Mouse (Mus musculus): ENCODE measurements around the gene 1300017J02Rik. TPM values are rescaled to one million over a fixed set of nuclear protein-coding genes. Genes with fewer than 3 reads are reported as not detected.

The 1300017J02Rik gene
- polyA plus RNA-seq, 1 experiment from 2014 or later = 2.2 TPM

- Histone ChIP-seq H3K9me3 (replicated peaks) (no peaks in the 10 kb centered on the region), H3K27me3 (0 out of 2 replicates have a peak, but pooled peaks cover 4% of the 10 kb centered on the region), H3K36me3 (no peaks in the 10 kb centered on the region), H3K4me2 (no peak overlapping the region), H3K9ac (no peak overlapping the region), H3K4me1 (peaks cover 8% of the 10 kb centered on the region; the same call in 1 of the 2 replicates), H3K4me3 (replicated peaks) (no peak overlapping the region), H3K27ac (no peak overlapping the region)
- ATAC-seq (replicated peaks; ENCODE audit: low FRiP score) = no peak
- WGBS = 93% methylated on average over 5 of the region's 5 CpGs
Observed at GRCm38 (mm10) chr9:103205786-103206185, 99.1 kb downstream of the 1300017J02Rik start.

GRCm38 (mm10) chr9:103201561-103202260, 103.2 kb downstream of the 1300017J02Rik start, which contains the start of gene Srprb:
Gene Srprb (minus strand): TSS chr9:103202137.
- WGBS = under 1% methylated on average over 45 of the region's 45 CpGs
- Histone ChIP-seq H3K9me3 (replicated peaks) (no peaks in the 10 kb centered on the region), H3K4me1 (peaks cover 5% of the 10 kb centered on the region; the same call in 1 of the 2 replicates), H3K4me3 (replicated peaks) (peak within 1 kb of the TSS; percentile 90), H3K9ac (peak within 1 kb of the TSS; percentile 79), H3K27me3 (no peaks in the 10 kb centered on the region), H3K36me3 (peaks cover 34% of the 10 kb centered on the region), H3K4me2 (peak within 1 kb of the TSS; percentile 68), H3K27ac (peak within 1 kb of the TSS; percentile 87)
- peak; percentile 99 for ATAC-seq (replicated peaks; ENCODE audit: low FRiP score)

Other genes starting within 250 kb of the 1300017J02Rik start
- 5.2 and 5.3 TPM in 2 replicates for gene Rab6b, start 193.3 kb downstream of the 1300017J02Rik start, polyA plus RNA-seq (2015; fragmentation: Nextera tagmentation; extraction: Ambion mirVana)
- gene Srprb, start 102.9 kb downstream of the 1300017J02Rik start, polyA plus RNA-seq (2015; fragmentation: Nextera tagmentation; extraction: Ambion mirVana) = 58.7 and 62.9 TPM in 2 replicates
- 1.1 and 3.9 TPM in 2 replicates for gene Gm20425, start 74.8 kb downstream of the 1300017J02Rik start, polyA plus RNA-seq (2015; fragmentation: Nextera tagmentation; extraction: Ambion mirVana)
- 66.2 and 161 TPM in 2 replicates for gene Trf, start 74.6 kb downstream of the 1300017J02Rik start, polyA plus RNA-seq (2015; fragmentation: Nextera tagmentation; extraction: Ambion mirVana)
- 69.2 and 69.5 TPM in 2 replicates for gene Topbp1, start 133 bp upstream of the 1300017J02Rik start, polyA plus RNA-seq (2015; fragmentation: Nextera tagmentation; extraction: Ambion mirVana)
- 110 and 144 TPM in 2 replicates for gene Cdv3, start 60.8 kb upstream of the 1300017J02Rik start, polyA plus RNA-seq (2015; fragmentation: Nextera tagmentation; extraction: Ambion mirVana)
- 0.27 and 0.37 TPM in 2 replicates for gene Bfsp2, start 175.3 kb upstream of the 1300017J02Rik start, polyA plus RNA-seq (2015; fragmentation: Nextera tagmentation; extraction: Ambion mirVana)